Mouse (Mus musculus) neutrophil, adult 83 days (primary cell): ENCODE results near the gene Smtn. TPM values are rescaled to one million over a fixed set of nuclear protein-coding genes. Genes with fewer than 3 reads are reported as not detected.

Experiments
- total RNA-seq, 2 experiments: library from RNA; stranded (reverse); gene quantifications; one replicate each; pipeline ENCODE4 v1.2.4; 2023

Smtn gene
- 10 to 100 TPM; 21.2 to 21.4 TPM for total RNA-seq

DNA sequence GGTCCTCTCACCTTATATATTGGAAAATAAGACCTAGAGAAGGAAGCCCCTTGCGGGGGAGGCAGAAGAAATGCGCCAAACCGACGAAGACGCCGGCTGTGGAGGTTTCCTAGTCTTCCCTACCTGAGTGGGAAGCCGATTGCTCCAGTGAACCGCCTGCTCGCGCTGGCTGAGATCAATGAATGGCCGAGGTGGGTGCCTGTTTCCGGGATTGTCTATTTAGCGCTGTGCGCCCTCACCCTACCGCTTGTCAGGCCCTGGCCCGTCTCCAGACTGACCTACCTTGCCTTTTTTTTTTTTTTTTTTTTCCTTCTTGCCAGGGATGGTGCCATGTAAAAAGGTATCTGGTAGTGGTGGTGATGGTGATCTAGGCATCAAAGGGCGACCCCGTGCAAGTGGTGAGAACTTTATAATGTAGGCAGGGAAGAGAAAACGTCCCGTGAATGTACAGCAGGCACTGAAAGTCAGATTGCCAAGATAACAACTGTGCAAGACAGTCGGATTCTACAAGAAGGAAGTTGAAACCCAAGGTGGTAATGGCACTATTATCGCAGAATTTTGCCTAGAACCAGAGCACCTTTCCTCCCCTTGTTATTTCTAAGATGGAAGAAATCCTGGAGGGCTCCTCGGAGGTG, at the start of gene Smtn:
Gene Smtn (minus strand): TSS at position 162 of the 635 bp plus-strand sequence.

DNA sequence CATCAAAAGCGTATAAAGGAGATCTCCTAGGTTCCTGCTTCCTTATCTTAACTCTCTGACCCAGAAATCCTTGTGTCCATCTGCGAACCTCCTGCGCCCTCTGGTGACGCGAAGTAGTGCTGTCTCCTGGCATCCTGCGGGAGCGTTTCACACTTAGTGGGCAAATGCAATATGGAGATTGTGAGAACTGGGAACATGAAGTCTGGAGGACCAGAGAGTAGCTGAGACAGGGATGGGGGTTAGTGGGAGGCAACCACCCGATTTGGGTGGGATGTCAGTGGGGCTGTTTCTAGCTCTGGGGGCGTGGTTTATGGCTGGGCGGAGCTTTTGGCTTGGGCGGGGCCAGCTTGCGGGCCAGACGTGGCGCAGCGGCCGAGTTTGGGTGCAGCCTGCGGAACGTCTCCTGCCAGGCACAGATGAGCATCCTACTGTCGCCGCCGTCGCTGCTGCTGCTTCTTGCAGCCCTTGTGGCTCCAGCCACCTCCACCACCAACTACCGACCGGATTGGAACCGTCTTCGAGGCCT, 25.8 kb downstream of the Smtn start, which contains the start of gene Selenom:
Gene Selenom (plus strand): TSS at position 156 of the 526 bp plus-strand sequence.

DNA sequence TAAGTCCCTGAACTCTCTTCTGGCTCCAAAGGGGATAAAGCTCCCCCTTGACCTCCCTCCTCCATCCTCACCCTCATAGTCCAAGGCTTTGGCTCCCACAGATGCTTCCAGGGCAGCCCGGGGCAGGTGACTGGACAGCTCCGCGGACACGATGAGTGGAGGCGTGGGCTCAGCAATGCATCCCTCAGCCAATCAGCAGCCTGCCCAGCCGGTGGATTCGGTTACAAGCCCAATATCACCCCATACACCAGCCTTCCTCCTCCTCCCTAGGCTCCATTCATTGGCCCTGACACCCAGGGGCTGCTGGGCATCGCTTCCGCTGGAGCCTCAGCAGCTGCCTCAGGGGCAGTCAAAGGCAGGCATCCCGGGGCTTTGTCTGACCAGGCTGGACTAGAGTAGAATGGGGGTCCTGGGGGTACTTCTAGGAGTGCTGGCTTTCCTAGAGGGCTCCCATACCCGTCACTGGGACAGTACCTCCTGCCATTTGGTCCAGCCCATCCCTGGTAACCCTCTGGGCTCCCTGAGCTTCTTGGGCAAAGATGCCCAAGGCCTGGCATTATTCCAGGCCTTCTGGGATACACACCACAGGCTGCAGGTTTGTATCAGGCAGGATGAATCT, 52.4 kb downstream of the Smtn start, which contains the start of gene Pla2g3:
Gene Pla2g3 (plus strand): TSS at position 333 of the 619 bp plus-strand sequence.

Other genes starting within 250 kb of the Smtn start
- 1 to 10 TPM; 4.3 to 8.0 TPM for gene Pik3ip1, start 210.2 kb downstream of the Smtn start, total RNA-seq
- 10 to 100 TPM; 49.4 to 50.4 TPM for gene Limk2, start 131.4 kb downstream of the Smtn start, total RNA-seq
- gene Rnf185, start 88.2 kb downstream of the Smtn start, total RNA-seq, result 10 to 100 TPM; 11.5 to 14.0 TPM
- not detected for gene Pla2g3, start 52.3 kb downstream of the Smtn start, total RNA-seq
- 1 to 10 TPM; 6.1 to 6.4 TPM for gene Inpp5j, start 35.8 kb downstream of the Smtn start, total RNA-seq
- 1 to 10 TPM; 4.3 to 6.3 TPM for gene Selenom, start 25.9 kb downstream of the Smtn start, total RNA-seq
- gene Morc2a, start 108.6 kb upstream of the Smtn start, total RNA-seq, result 10 to 100 TPM; 15.4 to 18.0 TPM